Mouse (Mus musculus): Measurements from ENCODE around the gene Exoc4.

- TF ChIP-seq CTCF (IDR thresholded peaks at IDR 0.05; ENCODE audit: low read depth) (no peak), EP300 (IDR thresholded peaks at IDR 0.05; ENCODE audit: low read depth) (no peak)
These were observed 651.1 kb downstream of the Exoc4 start for GRCm38 (mm10) chr6:33899973-33900372.
